Mouse (Mus musculus) ES-Bruce4 (cell line): ENCODE results near the gene Scn3a. TPM values are rescaled to one million over a fixed set of nuclear protein-coding genes. Genes with fewer than 3 reads are reported as not detected.

Experiments
- H3K27ac ChIP-seq: 2 replicates; pipeline ENCODE4 v1.5.1; 2012; ENCODE audit warnings: low read length, inconsistent platforms; ENCODE audit not compliant: insufficient read depth
- H3K27me3 ChIP-seq: 2 replicates; pipeline ENCODE4 v1.6.1; 2012; ENCODE audit warnings: mild to moderate bottlenecking, low read length, inconsistent platforms; ENCODE audit not compliant: control insufficient read depth, poor library complexity, insufficient read depth, severe bottlenecking
- H3K36me3 ChIP-seq: 2 replicates; pipeline ENCODE4 v1.6.1; 2012; ENCODE audit warnings: inconsistent platforms, mild to moderate bottlenecking, low read length, moderate library complexity; ENCODE audit not compliant: control insufficient read depth, poor library complexity, insufficient read depth, severe bottlenecking
- H3K4me1 ChIP-seq: one replicate; pipeline ENCODE4 v1.8.1; 2011; ENCODE audit warnings: low read length; ENCODE audit not compliant: control insufficient read depth, insufficient read depth
- H3K4me3 ChIP-seq: 2 replicates; pipeline ENCODE4 v1.5.1; 2011; ENCODE audit warnings: low read depth, mild to moderate bottlenecking, low read length
- H3K9ac ChIP-seq: 2 replicates; pipeline ENCODE4 v1.6.1; 2012; ENCODE audit warnings: low read depth, mild to moderate bottlenecking, inconsistent platforms; ENCODE audit not compliant: poor library complexity, severe bottlenecking
- H3K9me3 ChIP-seq: replicated peaks from 2 replicates; pipeline ENCODE4 v1.6.1; 2012; ENCODE audit warnings: mild to moderate bottlenecking, low read length, inconsistent platforms; ENCODE audit not compliant: control insufficient read depth, poor library complexity, insufficient read depth, severe bottlenecking
- CTCF ChIP-seq: IDR thresholded peaks from one replicate; pipeline ENCODE4 v1.8.1; 2011; ENCODE audit warnings: low read depth, low read length
- EP300 ChIP-seq: IDR thresholded peaks from 2 replicates; pipeline ENCODE4 v1.6.1; 2011; ENCODE audit warnings: low read depth, low read length; ENCODE audit not compliant: insufficient read depth
- POLR2A ChIP-seq: IDR thresholded peaks from one replicate; pipeline ENCODE4 v1.8.1; 2011; ENCODE audit warnings: low read length; ENCODE audit not compliant: insufficient read depth
- polyA plus RNA-seq: library from polyadenylated mRNA; stranded (reverse); fragments of >200 nt; gene quantifications from 2 replicates; pipeline ENCODE4 v1.2.4, GENCODE M21; 2011; ENCODE audit warnings: low read depth; ENCODE audit not compliant: missing spikeins, insufficient read depth, insufficient read length

Gene Scn3a
- polyA plus RNA-seq, 1 experiment, result 0.55 TPM

DNA sequence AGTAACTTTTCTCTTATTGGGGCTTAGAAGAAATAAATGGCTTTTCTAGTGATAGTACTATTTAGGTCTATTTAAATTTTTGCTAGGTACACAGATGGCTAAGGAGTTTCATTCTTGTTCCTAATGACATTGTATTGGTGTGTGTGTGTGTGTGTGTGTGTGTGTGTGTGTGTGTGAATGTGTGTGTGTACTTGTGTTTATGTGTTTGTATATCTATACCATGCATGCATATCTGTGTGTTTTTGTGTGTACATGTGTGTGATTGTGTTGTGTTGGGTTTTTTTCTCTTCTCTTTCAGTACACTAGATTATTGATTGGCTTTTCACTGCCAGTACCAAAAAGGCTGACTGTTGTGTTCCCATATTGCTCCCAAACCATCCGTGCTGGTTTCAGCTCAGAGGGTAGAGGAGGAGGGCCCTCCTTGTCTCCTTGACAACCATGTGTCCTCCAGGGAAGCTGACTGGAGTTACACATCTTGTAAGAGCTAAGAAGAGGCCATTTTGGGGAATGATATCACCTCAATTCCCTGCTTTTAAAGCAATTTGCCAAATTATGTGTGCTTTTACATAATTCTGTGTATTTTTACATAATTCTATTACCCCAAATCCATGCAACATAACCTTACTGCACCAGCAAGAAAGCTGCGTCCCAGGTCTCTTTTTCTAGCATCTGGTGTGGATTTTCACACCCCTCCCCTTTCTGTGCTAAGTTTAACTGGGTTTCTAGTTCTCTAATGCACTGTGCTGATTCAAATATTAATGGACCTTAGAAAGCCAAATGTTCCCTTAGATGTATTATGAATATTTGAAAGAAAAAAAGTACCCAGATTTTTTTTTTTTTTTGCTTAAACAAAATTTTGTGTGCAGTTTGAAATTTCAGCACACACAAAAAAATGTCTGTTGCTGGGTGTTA lies 116.7 kb downstream of the Scn3a start:
- Histone ChIP-seq H3K4me3 (no peak overlapping the region), H3K36me3 (peaks cover 3% of the 10 kb centered on the region; the same call in 1 of the 2 replicates), H3K27me3 (no peaks in the 10 kb centered on the region), H3K4me1 (peaks cover 3% of the 10 kb centered on the region), H3K9me3 (peaks cover 11% of the 10 kb centered on the region), H3K9ac (no peak overlapping the region), H3K27ac (peak overlapping the region; percentile 92)
- TF ChIP-seq EP300, result no peak
- TF ChIP-seq CTCF, result no peak
- no peak for TF ChIP-seq POLR2A

DNA sequence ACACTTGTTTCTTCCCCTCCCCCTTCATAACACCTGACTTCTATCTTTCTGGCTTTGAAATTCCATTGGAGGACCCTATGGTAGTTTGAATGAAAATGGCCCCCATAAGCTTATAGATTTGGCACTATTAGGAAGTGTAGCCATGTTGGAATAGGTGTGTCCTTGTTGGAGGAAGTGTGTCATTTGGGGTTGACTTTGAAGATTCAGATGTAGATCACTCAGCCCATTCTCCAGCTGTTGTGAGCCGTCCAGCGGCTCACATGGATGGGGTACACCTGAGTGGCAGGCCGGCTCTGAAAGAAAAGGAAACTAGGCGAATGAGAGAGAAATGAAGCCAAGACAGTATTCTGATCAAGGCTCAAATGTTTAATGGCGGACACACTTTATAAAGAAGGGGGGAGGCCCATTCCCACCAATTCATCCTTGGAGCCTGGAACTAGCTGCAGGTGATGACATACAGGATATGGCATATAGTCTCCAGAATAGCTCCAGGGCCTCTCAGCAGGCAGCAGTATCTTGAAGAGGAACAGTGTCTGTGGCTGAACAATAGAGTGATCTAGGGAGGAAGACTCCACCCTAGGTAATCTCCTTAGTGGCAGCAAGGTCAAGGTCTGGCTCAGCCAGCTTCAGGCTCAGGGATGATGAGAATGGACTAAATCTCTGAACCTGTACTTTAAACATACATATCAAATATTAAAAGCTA lies 118.2 kb downstream of the Scn3a start:
- TF ChIP-seq EP300 (peak; percentile 88), CTCF (no peak)
- Histone ChIP-seq H3K4me3 (no peak overlapping the region), H3K4me1 (peaks cover 3% of the 10 kb centered on the region), H3K27me3 (no peaks in the 10 kb centered on the region), H3K36me3 (peaks cover 3% of the 10 kb centered on the region; the same call in 1 of the 2 replicates), H3K9me3 (peaks cover 11% of the 10 kb centered on the region), H3K27ac (peak overlapping the region; percentile 97), H3K9ac (no peak overlapping the region)

DNA sequence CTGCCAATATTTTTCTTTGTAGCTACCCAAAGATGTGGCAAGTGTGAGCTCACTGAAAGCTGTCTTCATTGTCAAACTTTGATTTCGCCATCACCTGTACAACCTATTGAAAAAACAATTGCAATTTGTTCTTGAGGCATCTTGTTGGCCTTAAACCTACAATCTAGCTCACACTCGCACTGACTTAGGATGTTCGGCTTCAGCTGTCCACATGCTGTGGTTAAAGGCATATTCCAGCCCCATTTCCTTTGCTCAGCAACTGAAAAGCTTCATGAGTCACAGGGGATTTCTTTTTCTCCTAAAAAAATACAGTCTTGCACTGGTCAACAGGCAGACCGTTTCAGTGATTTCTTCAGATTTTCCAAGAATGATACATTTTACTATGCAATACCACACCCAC lies 124.3 kb downstream of the Scn3a start:
- Histone ChIP-seq H3K36me3 (no peaks in the 10 kb centered on the region), H3K4me3 (no peak overlapping the region), H3K27me3 (no peaks in the 10 kb centered on the region), H3K9ac (no peak overlapping the region; the same call in 1 of the 2 replicates), H3K9me3 (no peaks in the 10 kb centered on the region), H3K4me1 (no peaks in the 10 kb centered on the region), H3K27ac (no peak overlapping the region)
- TF ChIP-seq EP300 (no peak), POLR2A (no peak), CTCF (no peak)

DNA sequence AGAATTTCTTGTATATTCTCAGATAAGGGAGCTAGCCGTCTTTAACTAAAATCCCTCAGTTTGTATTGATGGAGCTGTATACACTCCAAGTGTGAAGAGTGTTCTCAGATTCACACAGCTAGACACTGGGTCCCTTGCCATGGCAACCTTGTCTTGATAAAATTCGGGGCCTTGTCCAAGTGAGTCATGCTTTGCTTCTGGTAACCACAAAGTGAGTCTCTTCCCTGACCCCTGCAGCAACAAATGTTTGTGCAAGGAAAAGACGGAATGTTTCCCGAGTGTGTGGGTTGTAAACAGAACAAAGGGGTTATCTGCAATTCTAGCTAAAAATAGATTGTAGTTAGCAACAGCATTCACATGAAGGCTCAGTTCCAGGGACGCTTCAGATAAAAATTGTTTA lies 125.9 kb downstream of the Scn3a start:
- TF ChIP-seq EP300 (no peak), CTCF (no peak), POLR2A (no peak)
- H3K4me3 ChIP-seq, result no peak overlapping the region
- no peaks in the 10 kb centered on the region for H3K27me3 ChIP-seq
- H3K4me1 ChIP-seq, result no peaks in the 10 kb centered on the region
- no peak overlapping the region for H3K27ac ChIP-seq
- H3K9me3 ChIP-seq, result no peaks in the 10 kb centered on the region
- no peaks in the 10 kb centered on the region for H3K36me3 ChIP-seq
- no peak overlapping the region for H3K9ac ChIP-seq

DNA sequence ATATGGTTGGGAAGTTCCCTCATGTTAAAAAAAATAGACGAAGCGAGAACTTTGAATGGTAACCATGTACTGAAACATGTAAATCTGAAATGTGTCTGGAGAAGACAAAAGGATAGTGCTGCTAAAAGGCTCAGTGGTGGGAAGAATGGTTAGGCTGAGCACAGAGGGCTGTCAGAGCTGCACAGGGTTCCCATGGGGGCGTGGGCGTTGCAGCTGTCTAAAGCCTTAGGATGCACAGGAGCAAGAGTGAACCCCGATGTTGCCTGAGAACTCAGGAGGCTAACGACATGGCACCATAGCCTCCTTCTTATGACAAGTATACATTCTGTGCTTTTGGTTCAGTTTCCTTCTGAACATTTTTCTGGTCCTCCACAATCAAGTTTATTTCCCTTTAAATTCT lies 126.3 kb downstream of the Scn3a start:
- no peaks in the 10 kb centered on the region for H3K27me3 ChIP-seq
- no peaks in the 10 kb centered on the region for H3K4me1 ChIP-seq
- no peak overlapping the region for H3K27ac ChIP-seq
- TF ChIP-seq POLR2A (no peak), CTCF (no peak), EP300 (no peak)
- no peaks in the 10 kb centered on the region for H3K36me3 ChIP-seq
- H3K9me3 ChIP-seq, result no peaks in the 10 kb centered on the region
- no peak overlapping the region for H3K9ac ChIP-seq
- H3K4me3 ChIP-seq, result no peak overlapping the region

DNA sequence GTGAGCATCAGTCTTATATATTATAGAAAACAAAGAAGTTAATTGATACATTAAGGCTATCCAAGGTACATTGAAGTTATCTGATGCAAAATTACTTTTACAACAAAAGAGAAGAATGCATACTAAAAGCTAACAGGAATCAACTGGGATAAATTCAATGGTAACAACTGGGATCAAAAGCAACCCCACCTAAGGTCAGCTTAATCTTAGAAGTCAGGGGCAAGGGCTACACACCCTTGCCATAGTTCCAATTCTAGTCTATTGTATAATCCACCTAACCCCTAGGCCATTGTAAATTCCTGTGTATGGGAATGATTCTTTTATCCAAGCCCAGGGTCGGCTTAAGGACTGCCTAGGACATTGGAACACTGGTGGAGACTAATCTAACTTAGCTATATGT lies 130.5 kb downstream of the Scn3a start:
- no peaks in the 10 kb centered on the region for H3K4me1 ChIP-seq
- H3K27me3 ChIP-seq, result no peaks in the 10 kb centered on the region
- TF ChIP-seq POLR2A (no peak), EP300 (no peak), CTCF (no peak)
- H3K27ac ChIP-seq, result no peak overlapping the region
- no peak overlapping the region for H3K9ac ChIP-seq
- H3K9me3 ChIP-seq, result no peaks in the 10 kb centered on the region
- H3K4me3 ChIP-seq, result no peak overlapping the region
- H3K36me3 ChIP-seq, result no peaks in the 10 kb centered on the region
